Mouse (Mus musculus) liver (tissue): ENCODE results near the gene Bmp4.
A peak's percentile ranks its signal among the peaks of the same experiment; 100 is the strongest.

Experiments
- DNase-seq: peaks from one replicate; pipeline ENCODE4 v3.0.0-alpha.2; 2020; ENCODE audit warnings: mixed read lengths

Gene Bmp4

DNA sequence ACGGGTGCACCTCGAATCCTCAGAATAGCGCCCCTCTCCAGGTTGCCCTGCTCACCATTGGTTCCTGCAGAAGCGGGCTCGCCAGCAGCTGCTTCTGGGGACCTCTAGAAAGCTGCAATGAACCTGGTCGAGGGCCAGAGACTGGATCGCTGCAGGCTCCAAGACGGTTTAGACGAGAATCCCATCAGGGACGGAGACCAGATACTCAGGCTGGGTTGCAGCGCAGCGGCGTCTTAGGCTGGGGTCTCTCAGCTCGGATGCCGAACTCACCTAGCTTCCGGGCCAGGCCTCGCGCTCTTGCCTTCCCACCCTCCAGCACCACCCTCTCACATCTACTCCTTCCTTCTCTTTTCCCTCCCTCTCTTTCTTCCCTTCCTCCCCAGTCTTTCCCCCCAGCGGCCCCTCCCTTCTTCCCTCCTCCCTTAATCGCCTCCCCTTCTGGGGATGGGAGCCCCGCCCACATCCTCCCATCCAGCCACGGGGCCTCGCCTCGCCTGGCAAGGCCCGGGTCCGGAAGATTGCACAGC lies at the start of gene Bmp4:
Gene Bmp4 (minus strand): TSS at position 421 of the 527 bp plus-strand sequence.
- peak; percentile 57 for DNase-seq

DNA sequence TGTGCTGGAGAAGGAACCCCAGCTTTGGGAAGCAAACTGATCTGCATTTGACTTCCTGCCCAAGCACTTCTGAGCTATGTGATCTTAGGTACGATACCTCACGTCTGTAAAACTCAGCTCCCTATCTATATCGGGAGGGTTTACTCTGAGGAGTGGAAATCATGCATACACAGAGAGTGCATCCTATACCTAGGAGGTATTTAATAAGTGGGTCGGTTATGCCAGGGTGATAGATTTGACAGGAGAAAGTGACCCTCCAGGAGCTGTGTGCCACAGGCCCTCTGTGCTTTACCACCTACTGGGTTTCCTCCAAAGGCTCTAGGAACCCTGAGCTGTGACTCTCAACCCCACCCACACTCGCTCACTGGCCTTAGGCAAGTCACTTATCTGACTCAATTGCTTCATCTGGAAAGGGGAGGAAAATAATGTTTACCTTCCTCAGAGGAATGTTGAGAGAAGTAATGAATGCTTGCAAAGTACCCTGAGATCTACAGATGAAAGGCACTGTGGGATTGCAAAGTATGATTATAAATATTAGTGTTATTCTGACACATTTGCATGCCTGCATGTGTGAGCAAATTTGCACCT lies 49.1 kb upstream of the Bmp4 start:
- DNase-seq, result no peak

DNA sequence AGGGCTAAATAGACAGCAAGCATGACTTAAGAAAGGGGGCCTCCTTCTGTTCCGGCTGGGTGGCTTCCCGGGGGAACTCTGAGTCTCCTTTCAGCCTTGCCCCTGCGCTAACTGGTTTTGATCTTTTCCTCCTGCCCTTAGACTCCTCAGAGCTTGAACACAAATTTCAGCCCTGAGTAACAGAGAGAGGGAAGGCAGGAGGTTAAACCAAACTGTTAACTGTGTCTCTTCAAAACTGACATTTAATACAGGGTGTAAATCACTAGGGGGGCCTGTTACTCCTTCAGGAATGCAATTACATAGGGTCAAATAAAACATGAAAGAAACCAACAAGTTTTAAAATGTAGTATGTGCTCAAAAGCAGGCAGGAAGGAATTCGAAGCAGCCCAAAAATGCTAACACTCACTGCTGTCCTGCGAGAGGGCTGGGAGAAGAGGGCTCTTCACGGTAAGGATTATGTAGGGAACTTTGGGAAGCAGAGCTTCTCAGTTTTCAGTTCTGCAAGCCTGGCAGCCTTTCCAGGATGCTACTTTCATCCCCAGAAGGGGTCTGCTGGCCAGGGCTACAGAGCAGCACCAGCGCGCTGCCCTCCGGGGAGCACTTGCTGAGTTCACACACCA lies 46.1 kb upstream of the Bmp4 start:
- DNase-seq, result no peak

DNA sequence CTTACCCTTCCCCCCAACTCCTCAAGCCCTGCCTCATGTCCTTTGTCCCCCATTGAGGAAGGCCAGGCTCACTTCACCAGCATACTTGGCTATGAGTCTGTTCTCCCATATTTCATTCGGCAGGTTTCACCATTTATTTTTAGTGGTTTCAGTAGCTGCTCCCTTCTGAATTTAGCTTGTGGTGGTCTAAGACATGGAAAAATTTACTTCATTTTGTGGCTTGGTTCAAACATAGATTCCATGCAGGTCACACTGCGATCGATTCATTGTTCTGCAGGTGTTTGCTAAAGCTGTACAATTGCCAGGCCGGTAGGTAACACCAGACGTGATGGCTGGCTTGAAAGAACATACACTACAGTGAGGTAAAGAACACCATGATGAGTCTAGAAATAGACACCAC lies 39.8 kb upstream of the Bmp4 start:
- DNase-seq, result no peak

DNA sequence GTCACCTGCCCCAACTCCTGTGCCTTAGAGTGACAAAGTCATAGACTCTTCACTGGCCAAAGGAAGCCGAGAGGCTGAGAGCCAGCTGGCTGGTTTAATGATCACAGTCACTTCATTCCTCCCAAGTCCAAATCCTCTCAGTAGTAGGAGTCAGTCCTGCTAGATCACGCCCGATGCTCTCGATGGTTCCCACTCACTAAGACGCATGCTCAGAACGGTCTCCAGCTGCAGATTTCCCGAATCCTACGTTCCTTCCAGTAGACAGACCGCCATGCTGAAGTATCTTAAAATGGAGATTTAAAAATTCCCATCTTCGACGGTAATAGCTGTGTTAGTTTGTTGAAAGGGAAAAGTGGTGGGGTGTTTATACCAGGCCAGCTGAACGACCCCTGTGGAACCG lies 36.8 kb upstream of the Bmp4 start:
- no peak for DNase-seq

DNA sequence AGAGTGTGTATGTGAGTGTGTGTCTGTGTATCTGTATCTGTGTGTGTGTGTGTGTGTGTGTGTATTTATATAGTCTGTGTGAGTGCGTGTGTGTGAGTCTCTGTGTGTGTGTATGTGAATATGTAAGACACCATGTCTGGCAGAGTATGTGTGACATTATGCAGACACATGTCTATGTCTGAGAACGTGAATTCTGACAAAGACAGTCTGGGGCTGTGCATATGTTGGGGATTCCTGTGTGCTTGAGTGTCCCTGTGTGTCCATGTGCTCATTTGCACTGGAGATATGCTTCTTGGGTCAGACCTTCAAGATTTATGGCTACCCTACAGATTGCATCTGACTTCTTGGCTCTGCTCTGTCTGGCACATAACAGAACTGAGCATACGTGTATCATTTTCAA lies 31.4 kb upstream of the Bmp4 start:
- no peak for DNase-seq

DNA sequence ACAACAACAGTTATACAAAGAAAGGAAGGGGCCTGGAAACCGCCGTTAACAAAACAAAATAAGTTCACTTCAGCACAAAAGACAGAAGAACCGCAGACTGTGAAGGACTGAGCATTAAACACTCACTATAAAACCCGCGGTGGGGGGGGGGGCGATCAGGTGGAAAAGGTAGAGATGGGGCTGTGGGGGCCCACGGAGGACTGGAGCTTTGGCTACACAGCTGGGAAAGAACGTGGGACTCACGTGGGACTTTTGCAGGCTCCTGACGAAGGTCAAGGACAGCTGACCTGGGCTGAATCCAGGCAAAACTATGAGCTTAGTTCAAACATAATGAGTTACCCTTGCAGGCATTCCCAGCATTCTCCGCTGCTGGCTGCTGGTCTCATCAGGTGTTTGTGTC lies 28.8 kb upstream of the Bmp4 start:
- no peak for DNase-seq

DNA sequence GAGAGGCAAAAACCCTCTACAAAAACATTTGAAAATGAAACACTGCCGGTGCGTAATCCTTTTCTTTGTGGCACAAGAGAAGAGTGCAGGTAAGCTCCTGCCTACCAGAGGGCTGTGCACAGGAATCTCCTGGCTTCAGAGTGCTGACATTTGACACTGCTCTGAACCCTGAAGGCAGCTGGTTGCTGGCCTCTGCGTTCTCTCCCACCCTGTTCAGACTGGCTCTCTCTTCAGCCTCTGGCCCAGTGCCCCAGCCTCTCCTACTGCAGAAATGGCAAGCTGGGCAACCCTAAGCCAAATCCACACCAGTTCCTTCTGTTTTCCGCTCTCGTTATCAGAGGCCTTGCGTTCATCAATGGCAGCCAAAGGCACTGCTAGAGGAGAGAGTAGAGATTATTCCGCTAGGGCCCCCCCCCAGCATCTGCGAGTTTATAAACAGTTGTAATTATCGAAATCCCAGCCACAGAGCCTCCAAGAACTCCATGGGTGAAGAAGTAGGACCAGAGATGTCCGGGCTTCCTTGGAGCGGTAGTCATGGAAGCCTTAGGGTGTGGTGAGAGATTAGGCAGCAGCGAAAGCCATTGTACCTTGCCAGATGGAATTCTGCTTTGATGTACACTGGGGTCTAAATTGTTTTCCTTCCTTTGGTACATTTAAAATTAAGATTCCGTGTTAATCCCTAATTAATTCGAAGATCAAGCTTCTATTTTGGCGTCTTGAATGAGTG lies 28.1 kb upstream of the Bmp4 start:
- no peak for DNase-seq

DNA sequence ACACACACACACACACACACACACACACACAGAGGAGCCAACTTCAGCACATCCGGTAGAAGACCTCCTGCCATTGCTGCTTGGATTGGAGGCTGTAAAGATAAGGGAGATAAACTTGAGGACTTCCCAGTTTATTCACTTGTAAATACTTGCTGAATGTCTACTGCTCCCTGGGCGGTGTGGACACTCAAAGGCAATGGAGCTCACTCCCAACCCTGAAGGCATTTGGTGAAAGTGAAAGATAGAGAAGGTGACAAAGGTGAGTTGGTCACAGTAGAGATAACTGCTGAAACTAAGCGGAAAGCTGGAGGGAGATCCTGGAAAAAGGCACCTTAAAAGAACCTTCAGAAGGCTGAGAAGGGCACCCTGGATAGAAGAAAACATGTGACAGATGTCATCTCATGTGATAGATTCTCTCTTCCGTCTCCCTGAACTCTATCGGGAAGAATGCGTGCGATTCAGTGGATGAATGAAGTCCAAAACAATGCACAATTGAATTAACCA lies 22.1 kb upstream of the Bmp4 start:
- no peak for DNase-seq

DNA sequence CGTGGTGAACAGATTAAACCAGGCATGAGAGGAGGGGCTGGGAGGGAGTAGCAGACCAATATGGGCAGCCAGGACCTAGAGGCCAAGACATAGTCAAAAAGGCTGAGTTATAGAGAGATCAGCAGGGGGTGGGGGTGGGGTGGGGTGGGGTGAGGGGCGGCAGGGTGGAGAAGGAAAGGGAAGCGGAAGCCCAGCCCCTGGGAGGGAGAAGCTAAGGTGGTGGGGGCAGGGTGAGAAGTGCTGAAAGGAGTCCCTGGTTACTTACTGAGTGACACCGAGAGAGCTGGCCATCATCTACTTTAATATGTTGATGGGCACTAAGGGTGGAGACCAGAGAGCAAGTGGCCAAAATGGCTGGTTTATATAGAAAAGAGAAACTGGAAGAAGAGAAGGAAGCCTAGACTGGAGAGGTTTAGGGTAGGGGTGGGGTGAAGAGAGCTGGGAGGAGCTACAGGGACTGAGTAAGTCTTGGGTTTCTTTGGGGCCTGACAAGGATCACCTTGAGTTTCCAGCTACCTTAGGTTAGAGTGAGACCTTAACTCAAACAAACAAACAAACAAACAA lies 20.2 kb upstream of the Bmp4 start:
- DNase-seq, result peak; percentile 10

DNA sequence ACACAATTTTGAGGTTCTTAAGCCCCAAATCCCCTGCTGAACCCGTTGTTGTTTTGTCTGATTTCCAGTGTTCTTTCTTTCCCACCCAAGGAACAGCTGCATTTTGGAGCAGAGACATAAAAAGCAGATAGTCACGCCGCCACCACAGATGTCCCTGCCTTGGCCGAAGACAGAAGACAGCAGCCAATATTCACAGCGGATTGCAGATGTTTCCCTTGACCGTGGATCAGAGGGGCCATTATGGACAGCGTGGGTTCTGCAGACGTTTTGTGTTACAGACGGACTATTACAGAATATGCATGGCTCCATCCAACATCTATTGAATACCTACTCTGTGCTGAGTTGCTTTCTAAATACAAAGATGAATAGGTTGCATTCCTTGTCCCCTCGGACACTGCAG lies 18.5 kb upstream of the Bmp4 start:
- no peak for DNase-seq

DNA sequence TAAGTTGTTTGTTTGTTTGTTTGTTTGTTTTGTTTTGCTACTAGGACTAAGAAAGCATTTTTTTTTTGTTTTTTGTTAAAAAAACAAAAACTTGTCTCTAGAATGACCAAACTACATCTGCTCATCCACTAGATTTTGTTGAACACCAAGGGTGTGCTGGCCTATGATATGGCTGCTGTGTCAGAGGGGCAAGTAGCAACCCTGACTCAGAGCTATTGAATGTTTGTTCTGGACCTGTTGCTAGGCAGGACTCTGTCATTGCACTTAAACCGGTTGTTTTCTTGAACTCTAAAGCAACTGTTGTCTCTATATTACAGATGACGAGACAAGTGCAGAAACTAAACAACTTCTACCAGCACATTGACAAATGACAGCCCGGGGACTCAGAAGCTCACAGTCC lies 17.9 kb upstream of the Bmp4 start:
- DNase-seq, result no peak

DNA sequence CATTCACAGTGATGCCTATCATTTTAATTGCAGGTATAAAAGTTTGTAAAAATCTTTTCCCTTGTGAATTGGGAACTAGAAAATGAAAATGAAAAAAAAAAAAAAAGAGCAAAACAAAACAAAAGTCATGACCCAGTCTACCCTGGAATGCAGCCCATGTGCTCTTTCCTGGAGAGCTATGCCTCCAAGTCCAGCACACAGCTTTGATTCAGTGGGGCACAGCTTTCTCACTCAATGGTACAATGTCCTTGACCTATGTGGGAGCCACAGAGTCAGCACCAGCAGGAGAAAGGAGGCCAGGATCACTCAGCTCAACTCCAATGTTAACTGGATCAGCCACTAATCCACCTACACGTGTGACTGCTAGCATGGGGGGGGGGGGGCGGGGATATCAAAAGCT lies 9.5 kb upstream of the Bmp4 start:
- DNase-seq, result no peak

DNA sequence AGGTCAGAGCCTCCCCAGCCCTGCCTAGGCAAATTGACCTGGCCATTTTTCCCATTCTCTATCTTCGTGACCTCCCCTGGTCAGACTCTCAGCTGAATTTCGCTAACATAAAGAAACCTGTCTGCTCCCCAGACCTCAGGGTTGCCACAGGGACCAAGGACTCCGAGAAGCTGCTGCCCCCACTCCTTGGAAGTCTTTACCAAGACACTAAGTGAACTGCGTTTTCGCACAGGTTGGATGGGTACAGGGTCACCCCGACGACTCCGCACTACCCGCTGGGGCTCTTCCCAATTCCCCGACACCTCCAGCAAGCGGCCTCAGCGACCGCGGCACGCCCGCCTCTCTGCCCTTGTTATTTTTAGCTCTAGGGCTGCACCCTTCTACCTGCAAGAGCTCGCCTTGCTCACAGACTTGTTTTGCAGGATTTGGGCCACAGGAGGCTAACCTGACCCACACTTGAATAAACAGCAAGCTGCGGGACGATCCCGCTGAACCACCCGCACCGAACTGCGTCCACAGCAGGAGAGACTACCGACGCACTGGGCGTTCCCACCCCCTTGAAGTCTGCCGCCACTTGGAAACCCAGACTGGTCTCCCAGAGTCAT lies 7.7 kb upstream of the Bmp4 start:
- DNase-seq, result peak; percentile 20

DNA sequence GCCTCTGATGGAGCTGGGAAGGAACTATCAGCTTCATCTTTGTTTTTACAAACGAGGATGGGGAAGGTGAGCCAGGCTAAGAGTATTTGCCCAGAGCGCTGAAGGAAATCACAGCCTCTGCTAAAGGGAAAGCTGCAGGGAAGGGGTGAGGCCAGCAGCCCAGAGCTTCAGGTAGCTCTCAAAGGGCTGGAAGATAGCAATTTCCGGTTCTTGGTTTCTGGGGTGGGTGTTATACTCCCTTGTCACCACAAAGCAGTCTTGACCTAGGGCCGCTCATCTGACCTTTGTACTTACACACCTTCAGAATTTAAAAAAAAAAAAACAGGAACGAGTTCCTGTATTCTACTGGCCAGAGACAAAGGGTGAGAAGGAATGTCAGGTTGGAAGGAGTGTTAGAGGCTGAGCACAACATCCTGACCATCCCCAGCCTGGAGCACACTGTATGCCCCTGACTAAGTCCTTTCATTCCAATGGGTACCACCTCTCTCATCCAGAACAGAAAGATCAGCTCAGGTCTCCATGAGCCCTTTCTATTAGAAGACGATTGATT lies 1.2 kb upstream of the Bmp4 start:
- DNase-seq, result no peak

DNA sequence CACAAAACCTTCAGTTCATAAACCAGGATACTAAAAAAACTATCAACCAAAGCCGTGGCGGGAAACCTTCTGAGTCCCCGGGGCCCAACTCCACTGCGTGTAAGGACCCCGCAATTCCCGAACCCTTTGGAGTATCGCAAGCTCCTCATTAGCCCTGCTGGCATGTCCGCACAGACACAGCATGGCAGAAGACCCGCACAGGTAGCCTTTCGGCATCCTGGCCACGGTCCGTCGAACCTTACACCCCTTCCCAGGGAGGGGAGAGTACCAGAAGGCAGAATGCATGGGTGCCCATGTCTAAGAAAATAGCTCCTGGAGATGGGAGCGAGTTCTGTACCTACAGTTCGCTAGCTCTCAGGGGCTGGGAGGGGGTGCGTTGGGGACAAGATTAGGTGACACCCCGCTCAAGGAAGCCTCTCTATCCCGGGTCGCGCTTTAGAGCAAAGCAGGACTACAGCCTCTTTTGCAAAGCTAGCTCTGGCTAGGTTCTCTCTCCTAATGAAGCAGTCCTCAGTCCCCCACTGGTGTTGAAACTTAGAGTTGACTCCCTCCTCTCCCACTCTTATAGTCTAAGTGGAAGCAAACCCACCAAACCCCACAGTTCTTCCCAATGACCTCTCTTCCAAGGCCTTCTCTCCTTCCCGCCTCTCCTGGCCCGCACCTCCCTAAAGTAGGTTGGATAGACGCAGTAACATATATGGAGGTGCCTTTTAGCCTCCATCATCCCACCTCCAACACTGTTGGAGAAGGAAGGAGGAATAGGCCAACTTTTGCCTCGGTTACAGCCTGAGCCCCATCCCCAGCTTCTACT lies 826 bp downstream of the Bmp4 start:
- no peak for DNase-seq

DNA sequence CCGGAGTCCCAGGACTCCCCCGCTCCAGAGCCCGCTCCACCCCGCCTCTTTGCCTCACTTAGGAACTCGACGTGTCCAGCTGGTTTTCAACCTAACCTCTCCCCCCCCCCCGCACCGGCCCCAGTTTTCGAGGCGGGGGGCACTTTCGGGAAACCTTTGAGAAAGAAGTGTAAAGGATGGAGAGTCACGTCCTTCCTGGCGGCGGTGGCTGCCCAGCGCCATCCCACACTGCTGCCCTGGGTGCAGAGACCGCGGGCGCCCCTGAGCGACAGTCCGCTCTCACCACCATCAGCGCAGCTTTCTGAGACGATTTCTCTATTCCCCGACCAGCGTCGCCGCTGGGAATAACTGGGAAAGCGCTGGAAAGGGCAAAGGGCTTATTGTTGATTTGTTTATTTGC lies 1.8 kb downstream of the Bmp4 start:
- DNase-seq, result peak; percentile 32

DNA sequence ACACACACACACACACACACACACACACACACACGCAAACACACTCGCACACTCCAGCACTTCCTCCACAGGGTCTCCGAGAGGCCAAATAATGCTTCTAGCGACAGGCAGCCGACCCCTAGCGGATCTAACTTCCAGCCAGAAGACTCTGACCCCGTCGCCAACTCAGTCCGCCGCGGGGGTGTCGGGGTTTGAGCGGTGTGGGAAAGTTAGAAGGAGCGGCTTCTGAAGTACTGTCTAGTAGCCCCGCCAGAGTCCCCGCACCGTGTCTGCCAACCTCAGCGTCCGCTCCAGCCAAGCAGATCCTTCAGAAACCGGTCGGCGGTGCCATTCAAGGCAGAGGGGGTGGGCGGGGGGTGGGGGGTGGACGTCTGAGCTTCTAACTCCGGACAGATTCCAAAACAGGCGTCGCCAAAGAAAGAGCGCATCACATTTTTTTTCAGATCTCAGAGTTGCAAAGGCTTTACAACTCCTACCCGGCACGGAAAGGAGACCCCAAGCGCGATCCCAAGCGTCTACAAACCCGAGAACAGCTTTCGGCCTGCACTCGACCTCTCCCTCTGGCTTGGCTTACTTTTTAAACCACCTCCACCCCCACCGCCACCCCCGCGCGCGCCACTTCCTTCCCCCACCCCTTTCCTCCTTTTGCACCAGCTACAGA lies 2.5 kb downstream of the Bmp4 start:
- peak; percentile 29 for DNase-seq

DNA sequence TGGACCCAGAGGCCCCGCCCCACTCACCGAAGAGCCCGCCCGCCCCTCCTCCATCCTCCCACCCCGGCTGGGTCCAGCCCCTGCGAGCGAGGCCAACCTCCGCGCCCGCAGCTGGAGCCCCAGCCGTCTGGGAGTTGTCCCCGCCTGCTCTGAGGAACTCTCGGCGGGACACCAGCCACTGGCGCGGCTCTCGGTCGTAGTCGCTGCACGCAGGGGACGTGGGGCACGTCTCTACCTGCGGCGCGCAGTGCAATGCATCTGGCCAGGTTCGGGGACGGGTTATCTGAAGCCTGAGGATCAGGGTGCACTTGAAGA lies 3.2 kb downstream of the Bmp4 start:
- peak; percentile 81 for DNase-seq

DNA sequence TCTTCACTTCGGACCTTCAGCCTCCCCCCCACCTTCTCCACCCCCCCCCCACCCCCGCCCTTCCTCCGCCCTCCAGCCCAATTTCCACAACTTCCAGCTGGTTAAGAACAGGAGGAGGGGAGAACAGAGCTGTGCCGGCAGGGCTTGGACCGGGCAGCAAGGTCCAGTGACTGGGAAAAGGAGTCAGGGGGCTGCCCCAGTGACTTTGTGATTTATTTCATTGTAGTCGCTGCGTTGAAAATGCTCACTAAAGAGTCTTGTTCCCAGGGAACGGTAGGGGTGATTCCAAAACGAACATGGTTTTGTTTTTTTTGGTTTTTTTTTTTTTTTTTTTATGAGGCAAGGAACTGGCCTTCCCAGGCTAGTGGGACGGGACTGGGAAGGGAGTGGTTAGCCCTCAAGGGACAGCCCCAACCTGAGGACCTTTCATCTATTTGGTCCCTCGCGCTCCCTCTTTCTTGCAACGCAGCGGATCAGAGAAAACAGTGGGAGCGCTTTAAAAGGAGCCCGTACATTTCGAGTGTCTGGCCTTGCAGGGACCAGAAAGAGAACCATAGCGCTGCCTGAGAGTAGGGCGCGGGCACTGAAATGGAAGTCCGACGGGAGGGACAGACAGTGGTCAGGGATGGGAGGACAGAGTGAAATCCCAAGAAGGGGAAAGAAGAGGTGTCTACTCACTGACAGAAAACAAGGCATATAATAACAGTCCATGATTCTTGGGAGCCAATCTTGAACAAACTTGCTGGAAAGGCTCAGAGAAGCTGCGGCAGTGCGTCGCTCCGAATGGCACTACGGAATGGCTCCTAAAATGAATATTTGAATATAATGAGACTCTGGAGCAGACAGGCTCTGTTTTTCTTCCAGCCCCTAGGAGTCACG lies 3.8 kb downstream of the Bmp4 start:
- DNase-seq, result no peak
